Mouse (Mus musculus) retina, postnatal 1 day (tissue): ENCODE results near the gene Abca2.

ENCODE experiments used
- DNase-seq: peaks from one replicate; pipeline ENCODE4 v3.0.0-alpha.2; 2012

Gene Abca2

GRCm38 (mm10) chr2:25463630-25464029 lies 35.1 kb downstream of the Abca2 start:
- no peak for DNase-seq

GRCm38 (mm10) chr2:25465256-25465655 lies 36.8 kb downstream of the Abca2 start:
- DNase-seq, result no peak

GRCm38 (mm10) chr2:25465816-25466635 lies 37.5 kb downstream of the Abca2 start:
- peak; percentile 74 for DNase-seq

- DNase-seq, result peak; percentile 61
These were observed 39.3 kb downstream of the Abca2 start for GRCm38 (mm10) chr2:25467606-25468303.

- DNase-seq, result peak; percentile 71
These were observed 40.7 kb downstream of the Abca2 start for GRCm38 (mm10) chr2:25468962-25469915.

- DNase-seq, result no peak
These were observed 41.5 kb downstream of the Abca2 start, which contains the start of gene Ptgds for GRCm38 (mm10) chr2:25469969-25470368. Gene Ptgds (minus strand): TSS chr2:25470046.

- DNase-seq, result no peak
These were observed 44.0 kb downstream of the Abca2 start for GRCm38 (mm10) chr2:25472550-25472949.

- no peak for DNase-seq
These were observed 49.0 kb downstream of the Abca2 start for GRCm38 (mm10) chr2:25477541-25477940.

GRCm38 (mm10) chr2:25477967-25478675 lies 49.6 kb downstream of the Abca2 start:
- DNase-seq, result no peak

GRCm38 (mm10) chr2:25479551-25480311 lies 51.2 kb downstream of the Abca2 start:
- no peak for DNase-seq

- DNase-seq, result no peak
These were observed 52.0 kb downstream of the Abca2 start for GRCm38 (mm10) chr2:25480541-25480940.

GRCm38 (mm10) chr2:25482969-25483368 lies 54.5 kb downstream of the Abca2 start:
- peak; percentile 58 for DNase-seq

- DNase-seq, result no peak
These were observed 56.6 kb downstream of the Abca2 start for GRCm38 (mm10) chr2:25484901-25485647.

- DNase-seq, result no peak
These were observed 59.6 kb downstream of the Abca2 start for GRCm38 (mm10) chr2:25487965-25488670.

- DNase-seq, result no peak
These were observed 60.2 kb downstream of the Abca2 start for GRCm38 (mm10) chr2:25488671-25489068.

- no peak for DNase-seq
These were observed 64.5 kb downstream of the Abca2 start for GRCm38 (mm10) chr2:25492988-25493387.

GRCm38 (mm10) chr2:25493476-25493961 lies 65.0 kb downstream of the Abca2 start, which contains the start of gene Lcn12:
Gene Lcn12 (minus strand): TSS chr2:25493911.
- no peak for DNase-seq

- peak; percentile 71 for DNase-seq
These were observed 68.0 kb downstream of the Abca2 start for GRCm38 (mm10) chr2:25496462-25496861.
